Mouse (Mus musculus) thymus, postnatal 25 days (tissue): ENCODE data around the gene Cfap157.

Experiments
- DNase-seq: peaks from one replicate; pipeline ENCODE4 v3.0.0; 2022

Cfap157 gene

GRCm38 (mm10) chr2:32784048-32784681 lies at the start of gene Cfap157:
Gene Cfap157 (minus strand): TSS chr2:32784428.
- no peak for DNase-seq

GRCm38 (mm10) chr2:32828979-32829676 lies 44.9 kb upstream of the Cfap157 start:
- DNase-seq: no peak

GRCm38 (mm10) chr2:32825796-32826195 lies 41.6 kb upstream of the Cfap157 start:
- DNase-seq: no peak

GRCm38 (mm10) chr2:32824778-32825177 lies 40.5 kb upstream of the Cfap157 start:
- DNase-seq: no peak

GRCm38 (mm10) chr2:32824181-32824580 lies 40.0 kb upstream of the Cfap157 start:
- DNase-seq: no peak

GRCm38 (mm10) chr2:32823579-32824154 lies 39.4 kb upstream of the Cfap157 start:
- DNase-seq: no peak

- DNase-seq: no peak
Measured at GRCm38 (mm10) chr2:32823153-32823552, 38.9 kb upstream of the Cfap157 start.

- DNase-seq: no peak
Measured at GRCm38 (mm10) chr2:32822643-32823042, 38.4 kb upstream of the Cfap157 start.

- DNase-seq: peak; percentile 61
Measured at GRCm38 (mm10) chr2:32821041-32821802, 37.0 kb upstream of the Cfap157 start.

- DNase-seq: no peak
Measured at GRCm38 (mm10) chr2:32818208-32818607, 34.0 kb upstream of the Cfap157 start.

GRCm38 (mm10) chr2:32817589-32817988 lies 33.4 kb upstream of the Cfap157 start:
- DNase-seq: no peak

- DNase-seq: no peak
Measured at GRCm38 (mm10) chr2:32816946-32817581, 32.8 kb upstream of the Cfap157 start.

GRCm38 (mm10) chr2:32816497-32816896 lies 32.3 kb upstream of the Cfap157 start:
- DNase-seq: no peak

GRCm38 (mm10) chr2:32811959-32812358 lies 27.7 kb upstream of the Cfap157 start:
- no peak for DNase-seq

- DNase-seq: no peak
Measured at GRCm38 (mm10) chr2:32808816-32809566, 24.8 kb upstream of the Cfap157 start.

- DNase-seq: no peak
Measured at GRCm38 (mm10) chr2:32798251-32798962, 14.2 kb upstream of the Cfap157 start.

GRCm38 (mm10) chr2:32795748-32796418 lies 11.7 kb upstream of the Cfap157 start:
- DNase-seq: no peak

GRCm38 (mm10) chr2:32791297-32791696 lies 7.1 kb upstream of the Cfap157 start:
- no peak for DNase-seq

GRCm38 (mm10) chr2:32788581-32788980 lies 4.4 kb upstream of the Cfap157 start:
- DNase-seq: no peak

GRCm38 (mm10) chr2:32787176-32787575 lies 2.9 kb upstream of the Cfap157 start:
- DNase-seq: no peak

GRCm38 (mm10) chr2:32781710-32782109 lies 2.5 kb downstream of the Cfap157 start:
- no peak for DNase-seq
